Mouse (Mus musculus) CD4-positive helper T cell, adult 2 months (primary cell): ENCODE results near the gene Maml2.
A peak's percentile ranks its signal among the peaks of the same experiment; 100 is the strongest.

Experiments used
- DNase-seq: peaks from one replicate; pipeline ENCODE4 v3.0.0-alpha.2; 2012; ENCODE audit warnings: low read depth, missing footprints, low spot score

Gene Maml2

DNA sequence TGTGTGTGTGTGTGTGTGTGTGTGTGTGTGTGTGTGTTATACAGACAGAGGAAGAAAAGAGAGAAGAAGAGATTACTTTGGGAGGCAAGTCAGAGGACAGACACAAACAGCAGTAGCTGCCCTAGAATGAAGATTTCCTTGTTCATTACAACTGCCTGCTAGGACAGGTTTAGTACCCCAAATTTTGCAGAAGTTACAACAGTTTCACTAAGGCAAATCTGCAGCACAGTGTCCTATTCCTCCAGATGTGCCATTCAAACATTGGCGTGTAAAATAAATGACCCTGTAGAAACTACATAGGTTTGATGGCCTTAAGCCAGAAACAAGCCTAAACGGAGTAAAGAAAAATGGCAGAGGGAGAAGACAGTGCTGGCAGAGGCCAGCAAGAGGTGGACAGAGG is 195.1 kb downstream of the Maml2 start:
- DNase-seq = no peak

DNA sequence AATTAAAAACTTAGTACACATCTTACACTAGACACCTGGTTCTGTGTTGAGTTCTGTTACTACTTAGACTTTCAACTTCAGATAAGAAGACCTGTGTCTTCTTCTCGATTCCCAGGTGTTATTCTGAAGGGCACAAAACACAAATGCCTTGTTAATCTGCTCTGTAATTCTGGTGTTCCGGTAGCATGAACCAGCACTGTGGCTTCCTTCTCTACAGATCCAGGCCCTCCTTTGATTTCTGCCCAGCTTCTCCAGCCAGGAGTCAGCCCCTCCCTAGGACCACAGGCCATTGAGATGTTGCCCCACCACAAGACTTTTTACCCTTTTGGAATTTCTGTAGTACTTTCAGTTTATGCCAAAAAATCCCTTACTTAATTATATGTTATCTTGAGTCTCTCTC is 196.0 kb downstream of the Maml2 start:
- no peak for DNase-seq

- DNase-seq = no peak
These were observed 197.8 kb downstream of the Maml2 start for GRCm38 (mm10) chr9:13495530-13495929.

DNA sequence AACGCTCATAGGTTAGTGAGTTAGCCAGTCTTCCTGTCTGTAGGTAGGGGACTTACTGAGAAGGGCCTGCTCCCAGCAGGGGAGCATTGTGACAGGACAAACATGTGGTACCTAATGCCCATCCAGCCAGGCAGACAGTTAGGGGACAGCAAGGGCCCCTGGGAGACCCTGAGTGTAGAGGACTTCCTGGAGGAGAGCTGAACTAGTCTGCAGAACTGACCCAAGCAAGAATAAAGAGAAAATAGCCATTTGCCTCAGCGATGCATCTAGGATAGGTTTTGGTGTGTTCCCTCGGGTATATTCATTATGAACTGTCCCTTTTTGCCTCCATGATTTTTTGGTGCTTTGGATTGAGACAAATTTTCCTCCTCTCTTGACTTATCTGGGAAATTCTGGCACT is 199.3 kb downstream of the Maml2 start:
- no peak for DNase-seq

- no peak for DNase-seq
These were observed 200.1 kb downstream of the Maml2 start for GRCm38 (mm10) chr9:13497690-13498333.

DNA sequence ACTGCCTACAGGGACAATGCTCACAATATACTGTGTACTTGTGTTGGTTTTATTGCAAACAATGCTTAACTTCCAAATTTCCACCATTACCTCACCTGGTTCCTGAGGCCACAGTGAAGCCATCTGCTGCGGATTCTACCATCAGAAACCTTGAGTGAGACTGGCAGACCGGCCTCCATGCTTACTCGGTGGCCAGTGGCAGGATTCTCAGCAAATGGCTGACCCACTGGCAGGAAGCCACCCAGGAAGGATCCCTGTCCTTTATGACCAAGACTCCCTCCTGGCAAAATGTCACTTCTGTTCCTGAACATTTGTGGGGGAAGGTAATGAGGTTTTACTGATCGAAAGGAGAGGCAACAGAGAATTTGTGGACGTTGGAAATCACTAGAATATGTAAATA is 202.3 kb downstream of the Maml2 start:
- DNase-seq = no peak

DNA sequence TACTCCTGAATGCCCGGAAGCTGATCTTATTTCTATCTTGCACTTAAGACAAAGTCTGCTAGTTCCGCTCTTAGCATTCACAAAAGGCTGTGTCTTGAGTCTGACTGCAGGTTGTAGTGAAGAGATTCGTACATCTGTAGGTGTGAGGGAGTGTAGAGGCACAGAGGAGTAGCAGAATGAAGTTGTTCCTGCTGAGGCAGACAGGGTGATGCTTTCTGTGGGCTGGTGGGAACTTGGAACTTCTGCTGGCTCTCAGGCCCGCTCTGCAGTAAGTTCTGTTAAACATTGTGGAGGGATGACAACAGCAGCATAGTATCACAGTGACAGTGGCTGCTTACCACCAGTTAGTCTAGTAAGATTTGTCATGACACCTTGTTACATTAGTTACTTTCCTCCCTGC is 207.3 kb downstream of the Maml2 start:
- DNase-seq = no peak

- no peak for DNase-seq
These were observed 209.4 kb downstream of the Maml2 start for GRCm38 (mm10) chr9:13506956-13507821.

DNA sequence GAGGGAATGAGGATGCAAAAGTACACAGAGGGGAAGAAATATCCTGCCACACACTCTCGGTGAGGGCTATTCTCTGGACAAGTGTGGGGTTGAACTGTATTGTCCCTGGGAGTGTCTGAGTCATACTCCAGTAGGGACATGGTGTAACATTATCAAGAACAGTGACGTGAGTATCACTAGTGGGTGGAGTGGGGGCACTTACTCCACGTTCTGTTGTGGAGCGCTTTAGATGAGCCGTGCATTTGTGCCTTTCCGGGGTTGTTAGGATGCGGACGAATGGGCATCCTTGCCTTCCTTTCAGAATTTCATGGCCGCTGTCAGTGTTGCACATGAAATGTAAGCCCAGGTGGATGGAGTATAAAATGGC is 210.0 kb downstream of the Maml2 start:
- DNase-seq = no peak

GRCm38 (mm10) chr9:13509751-13510150 is 212.0 kb downstream of the Maml2 start:
- DNase-seq = no peak

- no peak for DNase-seq
These were observed 213.0 kb downstream of the Maml2 start for GRCm38 (mm10) chr9:13510621-13511369.

- no peak for DNase-seq
These were observed 215.4 kb downstream of the Maml2 start for GRCm38 (mm10) chr9:13513135-13513534.

- no peak for DNase-seq
These were observed 216.7 kb downstream of the Maml2 start for GRCm38 (mm10) chr9:13514435-13514834.

- no peak for DNase-seq
These were observed 218.2 kb downstream of the Maml2 start for GRCm38 (mm10) chr9:13515976-13516375.

DNA sequence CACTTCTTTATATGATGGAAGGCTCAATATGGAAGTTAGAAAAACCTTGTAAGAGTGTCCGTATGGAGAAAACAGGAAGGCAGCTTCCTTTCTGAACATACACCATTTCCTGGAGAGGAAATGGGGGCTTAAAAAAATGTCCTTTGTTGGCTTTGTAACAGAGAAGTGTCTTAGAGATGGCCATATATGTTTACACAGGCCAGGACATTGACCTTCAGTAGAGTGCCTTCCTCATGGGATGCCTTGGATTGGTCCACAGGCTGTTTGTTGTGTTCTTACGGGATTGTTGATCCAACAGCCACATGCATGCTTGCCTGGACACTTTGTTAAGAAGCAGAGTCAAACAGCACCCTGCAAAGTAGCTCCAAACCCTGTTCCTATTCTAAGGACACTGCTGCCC is 220.3 kb downstream of the Maml2 start:
- DNase-seq = no peak

- peak; percentile 17 for DNase-seq
These were observed 220.7 kb downstream of the Maml2 start for GRCm38 (mm10) chr9:13518441-13518971.

GRCm38 (mm10) chr9:13522061-13522820 is 224.5 kb downstream of the Maml2 start:
- DNase-seq = no peak

GRCm38 (mm10) chr9:13523046-13523445 is 225.3 kb downstream of the Maml2 start:
- DNase-seq = no peak

DNA sequence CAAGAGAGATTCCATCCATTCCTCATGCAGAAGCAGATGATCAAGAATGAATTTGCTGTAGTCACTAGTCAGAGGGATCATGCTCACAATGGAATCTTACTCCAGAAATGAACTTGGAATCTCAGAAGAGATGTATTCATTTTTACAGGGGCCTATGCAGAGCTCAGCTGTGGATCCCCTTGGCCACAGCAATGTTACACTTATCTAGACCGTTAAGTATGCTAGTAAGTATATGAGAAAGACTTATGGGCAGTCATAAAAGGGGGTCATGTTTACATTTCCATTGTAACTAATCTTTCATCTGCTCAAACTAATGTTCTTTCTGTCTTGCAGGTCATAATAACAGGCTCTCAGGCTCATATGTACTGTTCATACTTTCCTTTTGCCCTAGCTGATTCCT is 227.3 kb downstream of the Maml2 start:
- no peak for DNase-seq

- no peak for DNase-seq
These were observed 228.0 kb downstream of the Maml2 start for GRCm38 (mm10) chr9:13525561-13526255.

DNA sequence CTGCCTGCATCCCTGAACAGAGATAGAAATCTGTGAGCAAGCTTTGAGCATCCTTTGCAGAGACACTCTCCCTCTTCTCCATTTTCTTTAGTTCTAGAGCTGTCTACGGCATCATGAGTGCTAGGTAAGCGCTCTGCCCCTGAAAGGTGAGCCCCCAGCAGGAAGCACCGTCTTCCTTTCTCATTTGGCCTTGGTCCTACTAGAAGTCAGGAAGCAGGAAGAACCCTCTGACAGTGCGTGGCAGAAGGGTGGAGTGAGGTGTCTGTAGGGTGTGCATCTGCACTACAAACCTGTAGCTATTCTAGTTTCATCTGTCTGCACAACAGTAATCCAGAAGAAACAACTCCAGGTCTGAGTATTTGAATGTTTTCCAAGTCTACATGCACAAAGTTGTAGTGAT is 232.8 kb downstream of the Maml2 start:
- DNase-seq = no peak
